Mouse (Mus musculus) large intestine, adult 2 months (tissue): ENCODE results near the gene Lrrc23. TPM values are rescaled to one million over a fixed set of nuclear protein-coding genes. Genes with fewer than 3 reads are reported as not detected.
"Not testable (repeated sequence)": the region's sequence is repeated elsewhere in the genome, so short reads cannot be mapped to it uniquely, and the experiment has no call there.

Source experiments
- DNase-seq: peaks from one replicate; pipeline ENCODE4 v3.0.0-alpha.2; 2012; ENCODE audit warnings: low read depth, low spot score
- WGBS: fragments of 180-500 bp; shearing (Covaris S2); methylation state at CpG from one replicate; pipeline ENCODE4 v1.1.7; 2018; 5-methylcytosine and 5-hydroxymethylcytosine counted together
- polyA plus RNA-seq: library from polyadenylated mRNA; depleted of rRNA; stranded (reverse); fragments of >200 nt; gene quantifications from 2 replicates; pipeline ENCODE4 v1.2.3, GENCODE M21; 2012; rRNA removed

Lrrc23 gene
- 0.47 and 1.1 TPM in 2 replicates for polyA plus RNA-seq

DNA sequence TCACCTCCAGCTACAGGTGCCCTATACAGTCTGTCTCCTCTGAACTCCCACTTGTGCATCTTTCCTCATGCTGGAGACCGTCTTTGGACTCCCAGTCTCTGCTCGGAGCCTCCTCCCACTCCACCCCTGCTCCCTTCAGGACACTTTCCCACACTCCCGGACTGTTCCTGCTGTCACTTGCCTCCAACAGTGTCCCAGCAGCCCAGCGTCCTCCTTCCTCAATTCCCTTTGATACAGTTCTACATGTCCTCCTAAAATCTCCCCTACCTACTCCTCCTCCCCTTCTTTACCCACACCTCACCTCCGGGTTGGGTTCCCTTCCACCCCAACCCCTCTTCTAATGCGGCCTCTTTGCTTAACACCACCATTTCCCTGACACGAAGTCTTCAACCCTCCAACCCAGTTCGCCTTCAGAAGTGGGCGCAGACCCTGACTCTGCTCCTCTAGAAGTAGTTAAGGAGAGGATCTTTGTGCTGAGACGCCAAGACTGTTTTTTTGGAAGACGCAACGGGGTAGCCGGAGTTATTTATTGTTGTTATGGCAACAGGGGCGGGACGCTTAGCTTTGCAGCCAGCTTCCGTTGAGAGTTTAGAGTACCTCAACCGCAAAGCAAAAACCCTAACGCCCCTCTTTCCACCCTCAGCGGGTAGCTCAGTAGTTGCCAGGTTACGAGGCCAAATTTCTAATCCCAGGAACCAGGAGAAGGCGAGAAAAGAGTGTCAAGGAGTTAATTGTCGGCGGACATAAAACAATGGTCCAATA is at the start of gene Lrrc23:
Gene Lrrc23 (minus strand): TSS at position 506 of the 762 bp plus-strand sequence.
- WGBS = 2% methylated on average over 23 of the region's 23 CpGs

DNA sequence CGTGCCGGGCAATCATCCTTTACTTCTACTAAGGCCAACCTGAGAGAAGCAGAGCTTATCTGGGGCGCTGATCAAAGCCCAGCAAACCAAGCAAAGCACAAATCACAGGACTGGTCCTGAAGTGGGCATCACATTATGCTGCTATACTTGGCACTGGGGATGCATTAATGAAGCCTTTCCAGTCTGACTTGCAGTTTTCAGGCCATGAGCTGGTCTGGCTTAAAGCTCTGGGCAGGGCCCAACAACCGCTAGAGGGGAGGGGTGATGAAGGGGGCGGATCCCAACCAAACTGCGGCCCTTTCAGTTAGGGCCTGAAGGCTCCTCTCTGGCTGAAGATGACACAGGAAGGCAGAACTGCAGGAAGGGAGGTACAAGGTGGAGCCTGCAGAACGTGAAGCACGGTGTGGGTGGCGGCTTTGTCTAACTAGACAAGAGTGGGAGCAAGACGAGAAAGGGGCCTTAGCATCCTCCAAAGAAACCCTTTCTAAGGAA is 48.6 kb upstream of the Lrrc23 start:
- no peak for DNase-seq
- WGBS = 15% methylated on average over 10 of the region's 10 CpGs

More for the DNA sequence above, at the start of gene Lrrc23:
- no peak for DNase-seq

DNA sequence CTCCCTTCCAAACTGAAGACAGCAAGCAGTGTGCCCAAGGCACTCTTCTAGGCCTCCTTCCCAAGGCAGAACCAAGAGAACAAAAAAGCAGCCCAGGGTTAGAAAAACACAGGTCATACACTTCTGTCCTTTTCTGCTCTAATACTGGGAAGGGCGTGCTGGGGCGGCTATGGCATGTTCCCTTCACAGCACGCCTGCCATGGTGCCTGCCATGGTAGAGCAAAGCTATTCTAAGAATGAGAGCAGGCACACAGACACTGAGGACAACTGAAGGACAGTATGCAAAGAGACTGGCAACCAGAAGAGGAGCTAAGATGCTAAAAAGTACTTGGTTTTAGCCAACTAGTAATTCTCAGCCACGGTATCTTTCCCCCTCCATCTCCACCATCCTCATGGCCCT is 42.5 kb upstream of the Lrrc23 start:
- DNase-seq = no peak
- WGBS = 94% methylated on average over 4 of the region's 4 CpGs

DNA sequence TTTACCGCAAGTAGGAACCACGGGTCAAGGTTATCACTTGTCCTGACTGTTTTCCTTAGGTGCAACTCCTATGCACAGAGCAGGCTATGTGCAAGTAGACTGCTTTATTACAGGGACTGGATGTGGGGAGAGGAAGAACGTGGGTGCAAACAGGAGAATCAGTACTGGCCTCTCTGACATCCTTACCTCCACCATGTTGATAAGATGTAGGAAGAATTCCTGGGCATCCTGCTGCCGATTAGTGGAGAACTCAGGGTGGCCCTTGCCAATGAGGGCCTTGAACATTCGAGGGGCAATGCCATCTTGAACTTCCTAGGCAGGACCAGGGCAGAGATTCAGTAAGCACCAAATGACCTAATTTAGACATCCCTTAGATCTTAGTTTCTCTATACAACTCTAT is 41.4 kb upstream of the Lrrc23 start:
- DNase-seq = no peak
- 90% methylated on average over 5 of the region's 5 CpGs for WGBS

DNA sequence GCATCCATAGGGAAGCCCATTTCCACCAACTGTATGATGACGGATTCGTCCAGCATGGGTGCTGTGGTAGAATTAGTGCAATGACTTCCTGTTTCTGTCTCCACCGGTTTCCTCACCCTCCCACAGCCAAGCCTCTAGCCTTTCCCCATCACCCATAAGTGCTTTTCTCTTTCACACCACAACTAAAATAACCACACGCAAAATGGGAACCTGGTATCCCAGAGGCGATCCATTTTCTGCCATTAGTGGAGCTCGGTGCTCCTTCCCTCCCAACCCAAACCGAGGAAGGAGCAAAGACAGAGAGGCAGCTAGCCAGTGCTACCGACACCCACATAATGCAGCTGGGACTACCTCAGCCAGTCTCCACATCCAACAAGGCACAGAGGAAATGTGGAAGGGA is 38.4 kb upstream of the Lrrc23 start:
- WGBS = 84% methylated on average over 8 of the region's 8 CpGs
- DNase-seq = no peak

DNA sequence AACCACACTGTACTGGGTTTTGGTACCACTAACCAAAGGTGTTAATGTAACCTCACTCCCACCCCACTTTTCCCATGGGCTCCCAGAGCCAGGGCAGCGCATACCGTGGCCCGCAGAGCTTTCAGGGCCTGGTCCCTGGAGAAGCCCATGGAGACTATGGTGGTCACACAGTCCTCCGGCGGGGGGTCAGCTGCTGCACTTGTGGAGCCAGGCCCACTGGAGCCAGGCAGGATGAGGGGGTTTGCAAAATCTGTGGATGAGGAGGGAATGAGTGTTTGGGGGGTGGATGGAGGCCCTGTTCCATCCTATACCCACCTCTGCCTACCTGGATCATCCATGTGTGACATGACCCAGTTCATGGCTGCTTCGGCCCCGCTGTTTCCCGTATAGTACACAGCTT is 38.0 kb upstream of the Lrrc23 start:
- DNase-seq = no peak
- WGBS = 95% methylated on average over 8 of the region's 8 CpGs

DNA sequence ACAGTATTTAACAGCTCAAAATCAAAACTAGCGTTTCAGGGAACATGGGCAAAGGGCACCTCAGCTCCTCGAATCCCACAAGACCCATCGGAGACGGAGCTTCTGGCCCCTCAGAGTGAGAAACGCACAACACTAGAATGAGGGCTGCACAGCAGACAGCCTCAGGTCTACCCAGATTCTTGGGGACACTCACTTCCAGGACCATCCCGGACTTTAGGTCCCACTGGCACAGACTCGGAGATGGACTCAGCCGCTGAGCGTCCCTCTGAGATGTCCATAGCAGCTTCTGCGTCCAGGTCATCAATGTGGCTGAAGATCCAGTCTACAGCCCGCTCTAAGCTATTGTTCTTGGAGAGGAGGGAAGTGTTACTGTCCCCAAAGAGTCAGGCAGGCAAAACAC is 37.6 kb upstream of the Lrrc23 start:
- WGBS = 97% methylated on average over 11 of the region's 11 CpGs

DNA sequence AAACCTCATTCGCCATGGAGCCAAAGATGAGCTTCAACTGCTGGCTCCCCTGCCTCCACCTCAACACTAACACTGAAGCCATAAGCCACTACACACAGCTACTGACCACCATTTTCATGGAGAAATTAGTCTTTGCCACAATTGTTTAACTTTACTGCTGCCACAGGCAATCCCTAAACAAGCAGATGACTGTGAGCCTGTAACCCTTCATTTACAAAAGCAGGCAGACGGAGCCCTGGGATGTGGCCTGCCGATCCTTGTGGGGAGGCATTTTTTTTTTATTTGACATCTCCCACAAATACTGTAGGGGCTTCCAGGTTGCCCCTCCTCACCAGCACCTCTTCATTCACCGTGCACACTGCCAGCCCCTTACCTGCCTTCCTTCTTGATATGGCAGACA is 37.1 kb upstream of the Lrrc23 start:
- no peak for DNase-seq
- WGBS = 92% methylated on average over 4 of the region's 4 CpGs

More for the DNA sequence above, 37.6 kb upstream of the Lrrc23 start:
- no peak for DNase-seq

DNA sequence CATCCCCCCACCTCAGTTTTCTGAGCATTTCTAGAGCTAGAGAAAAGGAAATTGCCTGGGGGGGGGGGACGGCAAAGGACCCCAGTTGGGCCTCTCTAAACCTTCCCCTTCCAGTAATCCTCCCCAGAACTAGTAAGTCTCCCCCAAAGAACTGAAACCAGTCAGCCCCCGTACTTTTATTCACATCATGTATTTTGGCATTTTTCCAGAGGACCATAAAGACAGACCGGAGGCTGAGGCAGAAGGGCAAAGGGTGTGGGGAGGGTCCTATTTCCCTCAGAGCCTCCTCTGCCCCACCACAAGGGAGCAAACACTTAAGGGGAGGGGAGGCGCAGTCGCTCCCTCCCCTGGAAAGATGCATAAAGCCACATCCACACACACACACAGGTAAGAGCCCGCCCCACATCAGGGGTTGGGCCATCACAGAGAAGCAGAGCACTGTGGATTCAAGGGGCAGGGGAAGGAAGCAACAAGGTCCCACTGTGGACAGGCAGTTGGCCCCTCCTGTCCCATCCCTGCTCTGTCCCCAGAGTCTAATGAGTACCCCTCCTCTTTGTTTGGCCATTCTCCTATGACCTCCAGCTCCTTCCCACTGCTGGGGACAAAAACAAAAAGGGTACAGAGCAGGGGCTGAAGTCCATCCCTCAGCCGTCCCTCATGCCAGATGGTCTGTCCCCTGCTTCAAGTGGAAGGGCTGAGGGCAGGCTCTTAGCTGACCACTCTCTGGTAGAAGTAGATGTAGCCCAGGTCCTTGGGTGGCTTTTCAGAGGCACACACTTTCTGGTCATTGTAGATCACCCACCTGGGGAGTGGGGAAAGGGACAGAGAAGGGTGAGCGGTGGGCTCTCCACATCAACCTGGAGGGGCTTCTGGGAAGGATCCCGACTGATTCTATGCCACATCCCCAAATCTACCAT is 35.6 kb upstream of the Lrrc23 start:
- WGBS = 59% methylated on average over 9 of the region's 9 CpGs

DNA sequence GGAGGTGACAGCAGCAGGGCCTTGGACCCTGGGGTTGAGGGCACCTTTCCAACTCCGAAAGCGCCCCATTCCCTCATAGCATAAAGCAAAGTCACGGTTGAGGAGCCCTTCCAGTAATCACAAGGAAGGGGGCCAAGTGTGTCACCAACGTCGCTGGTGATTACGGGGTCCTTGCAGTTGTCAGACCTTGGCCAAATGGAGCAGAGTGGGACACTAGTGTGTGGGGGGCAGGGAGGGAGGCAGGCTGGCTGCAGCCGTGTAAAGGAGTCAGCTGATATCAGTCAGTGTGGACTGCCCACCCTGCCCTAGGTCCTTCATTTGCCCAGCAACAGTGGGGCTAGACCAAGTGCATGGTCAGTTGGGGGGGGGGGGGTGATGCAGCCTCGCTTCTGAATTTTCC is 34.9 kb upstream of the Lrrc23 start:
- 26% methylated on average over 8 of the region's 8 CpGs for WGBS
- DNase-seq = no peak

More for the DNA sequence above, 35.6 kb upstream of the Lrrc23 start:
- no peak for DNase-seq

DNA sequence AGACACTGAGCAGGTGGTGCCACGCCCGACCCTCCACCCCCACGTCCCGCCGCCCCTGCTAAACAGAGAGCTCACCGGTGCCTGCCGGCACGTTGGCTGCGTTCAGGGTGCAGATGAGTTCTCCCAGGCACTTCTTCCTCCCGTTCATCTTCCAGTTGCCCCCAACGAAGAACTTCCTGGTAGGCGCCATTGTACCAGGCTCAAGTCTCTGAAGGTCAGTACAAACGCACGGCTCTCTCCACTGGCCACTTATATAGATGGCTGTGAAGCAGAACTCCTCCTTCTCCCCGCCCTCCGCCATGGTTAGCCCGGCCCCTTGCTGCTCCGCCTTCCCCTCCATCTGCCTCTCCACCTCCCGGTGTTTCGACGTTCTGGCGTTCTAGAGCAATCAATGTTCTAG is 34.4 kb upstream of the Lrrc23 start, which contains the start of gene Tpi1:
Gene Tpi1 (minus strand): TSS at position 364 of the 400 bp plus-strand sequence.
- DNase-seq = no peak
- under 1% methylated on average over 22 of the region's 22 CpGs for WGBS

DNA sequence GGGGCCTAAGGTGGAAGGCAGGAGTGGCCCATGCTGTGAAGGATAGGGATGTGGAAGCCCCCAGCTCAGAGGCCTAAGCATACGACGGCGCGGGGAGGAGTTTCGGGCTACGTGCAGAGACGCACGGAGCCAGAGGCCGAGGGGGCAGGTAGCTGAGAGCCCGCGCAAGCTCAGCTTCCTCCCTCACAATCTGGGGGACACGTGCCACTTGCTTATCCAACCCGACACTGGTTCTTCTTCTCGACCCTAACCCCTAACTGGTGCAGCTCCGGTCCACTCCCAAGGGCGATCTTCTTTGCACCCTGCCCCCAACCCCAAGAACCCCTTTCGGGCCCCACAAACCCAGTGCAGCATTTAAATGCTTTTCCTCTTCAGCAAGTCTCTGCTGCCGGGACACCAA is 34.0 kb upstream of the Lrrc23 start:
- WGBS = under 1% methylated on average over 18 of the region's 18 CpGs
- no peak for DNase-seq

DNA sequence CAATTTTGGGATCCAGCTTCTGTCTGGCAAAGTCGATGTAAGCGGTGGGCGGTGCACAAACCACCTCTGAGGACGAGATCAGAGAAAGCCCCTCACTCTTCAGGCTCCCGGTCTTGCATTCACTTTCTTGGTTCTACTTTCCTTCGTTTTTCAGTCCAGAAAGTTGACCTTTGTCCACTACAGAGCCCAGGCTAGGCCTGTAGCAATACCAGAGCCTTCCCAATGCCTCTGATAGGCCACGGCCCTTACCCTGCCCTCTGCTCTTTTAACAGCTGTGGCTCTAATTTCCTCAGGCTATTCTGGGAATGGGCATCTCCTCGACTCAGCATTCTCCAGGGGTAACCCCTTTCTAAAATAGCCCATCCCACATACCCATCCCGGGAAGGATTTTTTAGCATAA is 33.3 kb upstream of the Lrrc23 start:
- WGBS = 14% methylated on average over 9 of the region's 9 CpGs
- no peak for DNase-seq

DNA sequence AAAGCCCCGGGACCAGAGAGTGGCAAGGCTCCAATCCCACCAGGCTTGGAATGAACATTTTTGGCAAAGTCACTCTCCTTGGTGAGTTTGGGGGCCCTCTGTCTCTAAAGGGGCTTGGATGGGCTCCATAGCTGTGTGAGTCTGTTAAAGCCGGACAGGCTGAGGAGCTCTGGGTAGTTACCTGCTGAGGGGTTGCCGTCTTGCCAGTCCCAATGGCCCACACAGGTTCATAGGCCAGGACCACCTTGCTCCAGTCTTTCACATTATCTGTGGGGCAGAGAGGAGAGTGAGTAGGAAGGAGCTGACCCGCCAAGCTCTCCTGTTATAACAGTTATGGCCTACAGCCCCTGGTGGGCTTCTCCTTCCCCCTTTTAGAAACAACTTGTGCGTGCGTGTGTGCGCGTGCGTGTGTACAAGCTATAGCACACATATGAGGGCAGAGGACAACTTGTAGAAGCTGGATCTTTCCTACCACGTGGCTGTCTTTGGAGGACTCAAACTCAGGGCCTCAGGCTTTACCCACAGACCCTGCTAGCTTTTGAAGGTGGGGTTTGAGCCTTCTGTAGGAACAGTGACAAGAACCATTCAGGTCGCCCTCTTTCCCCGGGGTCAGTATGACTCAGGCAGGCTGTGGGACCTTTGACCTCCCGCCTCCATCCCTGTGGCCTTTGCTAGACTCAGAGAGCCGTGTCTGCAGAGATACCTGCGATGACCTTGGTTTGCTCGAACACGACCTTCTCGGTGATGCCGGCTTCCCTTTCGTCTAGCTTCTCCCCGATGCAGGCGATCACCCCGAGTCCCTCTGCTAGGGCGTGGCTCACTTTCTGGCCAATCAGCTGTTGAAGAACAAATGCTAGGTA is 32.4 kb upstream of the Lrrc23 start:
- WGBS = 66% methylated on average over 24 of the region's 24 CpGs
- DNase-seq = no peak

DNA sequence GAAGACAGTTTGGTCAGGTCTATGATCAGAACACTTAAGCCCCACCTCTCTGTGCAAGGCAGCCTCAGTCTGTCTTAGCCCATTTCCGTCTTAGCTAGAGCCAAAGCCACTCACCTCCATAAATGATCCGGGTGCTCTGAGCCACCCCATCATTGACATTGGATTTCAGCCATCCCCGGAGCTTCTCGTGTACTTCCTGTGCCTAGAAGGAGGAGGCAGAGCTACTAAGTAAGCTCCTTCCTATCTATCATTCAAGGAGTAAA is 31.8 kb upstream of the Lrrc23 start:
- 18% methylated on average over 4 of the region's 4 CpGs for WGBS
- no peak for DNase-seq

DNA sequence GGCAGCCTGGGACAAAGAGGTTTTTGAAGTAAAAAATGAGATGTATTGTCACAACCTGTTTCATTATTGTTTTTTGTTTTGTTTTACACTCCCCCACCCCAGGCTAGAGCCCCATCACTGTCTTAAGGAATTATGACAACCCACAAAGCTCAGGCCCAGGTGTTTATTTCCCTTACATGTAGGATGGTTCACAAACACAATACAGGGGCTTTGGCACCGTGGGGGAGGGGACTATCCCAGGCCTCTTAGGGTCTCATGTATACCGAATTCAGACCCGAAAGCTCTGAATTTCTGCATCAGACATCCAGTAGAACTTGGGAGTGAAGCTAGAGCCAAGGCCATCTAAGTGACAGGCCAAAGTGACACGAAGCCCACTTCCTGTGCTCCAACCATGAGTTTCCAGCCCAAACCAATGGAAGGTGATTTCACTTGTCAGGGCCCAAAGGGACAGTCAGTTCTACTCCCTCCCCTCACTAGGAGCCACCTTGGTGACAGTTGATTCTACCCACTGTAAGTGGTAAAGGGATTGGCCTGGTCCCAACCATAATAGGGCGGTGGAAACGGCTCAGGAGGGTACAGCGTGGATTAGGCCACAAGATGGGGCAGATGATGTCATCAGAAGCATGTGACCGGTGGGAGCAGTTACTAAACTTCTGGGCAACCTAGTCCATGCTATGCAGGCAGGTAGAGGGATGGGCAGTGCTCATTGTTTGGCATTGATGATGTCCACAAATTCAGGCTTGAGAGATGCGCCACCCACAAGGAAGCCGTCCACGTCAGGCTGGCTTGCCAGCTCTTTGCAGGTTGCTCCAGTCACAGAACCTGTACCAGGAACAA is 31.3 kb upstream of the Lrrc23 start:
- not testable (repeated sequence) for DNase-seq
- 73% methylated on average over 11 of the region's 11 CpGs for WGBS

DNA sequence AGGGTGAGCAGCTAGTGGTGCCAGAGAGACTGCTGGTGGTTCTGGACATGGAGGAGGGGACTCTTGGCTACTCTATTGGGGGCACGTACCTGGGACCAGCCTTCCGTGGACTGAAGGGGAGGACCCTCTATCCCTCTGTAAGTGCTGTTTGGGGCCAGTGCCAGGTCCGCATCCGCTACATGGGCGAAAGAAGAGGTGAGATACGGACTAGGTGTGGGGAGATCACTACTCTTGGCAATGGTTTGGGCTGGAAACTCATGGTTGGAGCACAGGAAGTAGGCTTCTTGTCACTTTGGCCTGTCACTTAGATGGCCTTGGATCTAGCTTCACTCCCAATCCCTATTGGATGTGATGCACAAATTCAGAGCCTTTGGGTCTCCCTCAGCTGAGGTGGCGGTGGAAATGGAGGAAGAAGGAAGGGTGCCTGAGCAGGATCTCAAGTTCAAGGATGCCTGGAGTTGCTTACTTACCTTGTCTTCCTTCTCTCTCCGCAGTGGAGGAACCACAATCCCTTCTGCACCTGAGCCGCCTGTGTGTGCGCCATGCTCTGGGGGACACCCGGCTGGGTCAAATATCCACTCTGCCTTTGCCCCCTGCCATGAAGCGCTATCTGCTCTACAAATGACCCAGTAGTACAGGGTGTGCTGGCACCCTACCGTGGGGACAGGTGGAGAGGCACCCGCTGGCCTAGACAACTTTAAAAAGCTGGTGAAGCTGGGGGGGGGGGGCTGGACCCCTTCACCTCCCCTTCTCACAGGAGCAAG is 30.4 kb upstream of the Lrrc23 start:
- WGBS = 50% methylated on average over 14 of the region's 14 CpGs
- no peak for DNase-seq

DNA sequence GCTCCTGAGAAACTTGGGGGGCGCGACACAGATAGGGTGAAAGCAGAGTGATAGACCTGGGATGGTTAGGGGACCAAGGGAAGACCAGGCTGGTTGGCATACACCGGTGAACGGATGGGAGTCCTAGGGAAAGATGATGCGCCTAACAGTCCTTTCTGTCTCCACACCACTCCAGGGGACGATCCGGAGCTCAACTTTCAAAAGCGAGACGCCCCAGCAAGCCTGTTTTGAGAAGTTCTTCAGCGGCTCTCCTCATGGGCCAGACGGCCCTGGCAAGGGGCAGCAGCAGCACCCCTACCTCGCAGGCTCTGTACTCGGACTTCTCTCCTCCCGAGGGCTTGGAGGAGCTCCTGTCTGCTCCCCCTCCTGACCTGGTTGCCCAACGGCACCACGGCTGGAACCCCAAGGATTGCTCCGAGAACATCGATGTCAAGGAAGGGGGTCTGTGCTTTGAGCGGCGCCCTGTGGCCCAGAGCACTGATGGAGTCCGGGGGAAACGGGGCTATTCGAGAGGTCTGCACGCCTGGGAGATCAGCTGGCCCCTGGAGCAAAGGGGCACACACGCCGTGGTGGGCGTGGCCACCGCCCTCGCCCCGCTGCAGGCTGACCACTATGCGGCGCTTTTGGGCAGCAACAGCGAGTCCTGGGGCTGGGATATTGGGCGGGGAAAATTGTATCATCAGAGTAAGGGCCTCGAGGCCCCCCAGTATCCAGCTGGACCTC is 29.7 kb upstream of the Lrrc23 start:
- no peak for DNase-seq
- under 1% methylated on average over 35 of the region's 35 CpGs for WGBS
